Mouse (Mus musculus) erythroblast, embryonic 14.5 days (primary cell): ENCODE data around the gene Sec23a. TPM values are rescaled to one million over a fixed set of nuclear protein-coding genes. Genes with fewer than 3 reads are reported as not detected.
A peak's percentile ranks its signal among the peaks of the same experiment; 100 is the strongest.

ENCODE experiments used
- H3K27me3 ChIP-seq: 2 replicates; pipeline ENCODE4 v1.6.1; 2012; ENCODE audit warnings: inconsistent platforms; ENCODE audit not compliant: control insufficient read depth
- H3K36me3 ChIP-seq: 2 replicates; pipeline ENCODE4 v1.6.1; 2012; ENCODE audit warnings: mild to moderate bottlenecking, inconsistent platforms; ENCODE audit not compliant: control insufficient read depth
- H3K4me1 ChIP-seq: 2 replicates; pipeline ENCODE4 v1.6.1; 2012; ENCODE audit warnings: inconsistent platforms; ENCODE audit not compliant: control insufficient read depth
- H3K4me3 ChIP-seq: replicated peaks from 2 replicates; pipeline ENCODE3; 2012; ENCODE audit warnings: moderate library complexity, mild to moderate bottlenecking, inconsistent platforms
- H3K9me3 ChIP-seq: 2 replicates; pipeline ENCODE4 v1.6.1; 2012; ENCODE audit warnings: low read length, inconsistent platforms, mixed read lengths; ENCODE audit not compliant: control insufficient read depth
- GATA1 ChIP-seq: IDR thresholded peaks from 2 replicates; pipeline ENCODE4 v1.6.1; 2012; ENCODE audit warnings: low read length, inconsistent platforms, mixed read lengths
- TAL1 ChIP-seq: IDR thresholded peaks from 3 replicates; pipeline ENCODE4 v1.6.1; 2012; ENCODE audit warnings: low read length, inconsistent platforms, mixed read lengths
- polyA plus RNA-seq: library from polyadenylated mRNA; stranded (reverse); fragments of >175 nt; gene quantifications from 2 replicates; pipeline ENCODE4 v1.2.3, GENCODE M21; 2012

Gene Sec23a
- polyA plus RNA-seq, 1 experiment: 0.60 TPM

DNA sequence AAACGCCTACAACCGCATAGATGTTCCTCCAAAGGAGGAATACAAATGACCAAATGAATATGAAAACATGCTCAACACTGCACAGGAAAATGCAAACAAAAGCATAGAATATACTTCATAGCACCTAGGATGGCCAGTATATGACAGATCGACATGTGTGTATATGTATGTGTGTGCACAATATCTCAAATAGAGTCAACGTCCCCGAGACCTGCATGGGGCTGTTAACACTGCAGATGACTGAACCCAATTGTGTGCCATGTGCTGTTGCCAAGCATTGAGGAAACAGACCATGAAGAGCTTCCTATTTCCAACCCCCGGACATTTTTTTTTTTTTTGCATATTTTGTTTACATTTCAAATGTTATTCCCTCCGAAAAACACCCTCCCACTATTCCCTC is 29.0 kb upstream of the Sec23a start:
- Histone ChIP-seq H3K27me3 (no peaks in the 10 kb centered on the region), H3K36me3 (peaks cover 41% of the 10 kb centered on the region), H3K4me3 (no peak overlapping the region), H3K9me3 (no peaks in the 10 kb centered on the region), H3K4me1 (peaks cover 23% of the 10 kb centered on the region)
- TF ChIP-seq GATA1: no peak
- TF ChIP-seq TAL1: no peak

DNA sequence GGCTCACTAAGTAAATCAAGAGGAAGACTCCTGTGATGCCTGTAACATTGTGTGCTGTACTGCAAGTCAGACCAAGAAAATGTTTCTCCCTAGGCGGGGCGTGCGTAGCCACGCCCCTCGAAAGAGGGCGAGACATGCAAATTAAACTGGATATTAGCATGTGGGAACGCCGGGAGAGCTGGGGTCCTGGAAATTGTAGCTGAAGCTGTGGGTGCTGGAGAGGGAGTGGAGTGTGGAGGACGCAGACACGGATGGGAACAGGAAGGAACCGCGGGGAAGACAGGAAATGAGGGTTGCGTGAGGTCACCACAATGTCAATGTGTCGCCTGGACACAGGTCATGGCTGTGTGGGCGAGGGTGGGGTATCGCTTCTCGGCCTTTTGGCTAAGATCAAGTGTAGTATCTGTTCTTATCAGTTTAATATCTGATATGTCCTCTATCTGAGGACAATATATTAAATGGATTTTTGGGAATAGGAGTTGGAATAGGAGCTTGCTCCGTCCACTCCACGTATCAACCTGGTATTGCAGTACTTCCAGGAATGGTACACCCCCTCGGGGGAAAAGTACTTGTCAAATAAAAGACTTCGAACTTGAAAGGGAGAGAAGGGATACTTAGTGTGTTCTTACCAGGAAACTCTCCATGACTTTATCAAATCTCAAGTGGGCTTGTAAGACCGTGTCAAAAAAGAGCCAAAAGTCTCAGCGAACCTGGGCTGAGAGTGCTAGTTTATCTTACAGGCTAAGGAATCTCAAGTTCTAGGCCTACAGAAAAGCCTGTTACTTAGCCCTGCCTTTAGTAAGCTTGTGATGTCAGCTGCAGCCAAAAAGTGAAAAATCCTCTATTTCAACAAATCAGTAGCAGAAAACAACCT is 28.4 kb upstream of the Sec23a start:
- H3K4me3 ChIP-seq: peak overlapping the region; percentile 46
- H3K9me3 ChIP-seq: no peaks in the 10 kb centered on the region
- no peaks in the 10 kb centered on the region for H3K27me3 ChIP-seq
- peaks cover 23% of the 10 kb centered on the region for H3K4me1 ChIP-seq
- peaks cover 35% of the 10 kb centered on the region for H3K36me3 ChIP-seq
- no peak for TF ChIP-seq GATA1
- no peak for TF ChIP-seq TAL1

DNA sequence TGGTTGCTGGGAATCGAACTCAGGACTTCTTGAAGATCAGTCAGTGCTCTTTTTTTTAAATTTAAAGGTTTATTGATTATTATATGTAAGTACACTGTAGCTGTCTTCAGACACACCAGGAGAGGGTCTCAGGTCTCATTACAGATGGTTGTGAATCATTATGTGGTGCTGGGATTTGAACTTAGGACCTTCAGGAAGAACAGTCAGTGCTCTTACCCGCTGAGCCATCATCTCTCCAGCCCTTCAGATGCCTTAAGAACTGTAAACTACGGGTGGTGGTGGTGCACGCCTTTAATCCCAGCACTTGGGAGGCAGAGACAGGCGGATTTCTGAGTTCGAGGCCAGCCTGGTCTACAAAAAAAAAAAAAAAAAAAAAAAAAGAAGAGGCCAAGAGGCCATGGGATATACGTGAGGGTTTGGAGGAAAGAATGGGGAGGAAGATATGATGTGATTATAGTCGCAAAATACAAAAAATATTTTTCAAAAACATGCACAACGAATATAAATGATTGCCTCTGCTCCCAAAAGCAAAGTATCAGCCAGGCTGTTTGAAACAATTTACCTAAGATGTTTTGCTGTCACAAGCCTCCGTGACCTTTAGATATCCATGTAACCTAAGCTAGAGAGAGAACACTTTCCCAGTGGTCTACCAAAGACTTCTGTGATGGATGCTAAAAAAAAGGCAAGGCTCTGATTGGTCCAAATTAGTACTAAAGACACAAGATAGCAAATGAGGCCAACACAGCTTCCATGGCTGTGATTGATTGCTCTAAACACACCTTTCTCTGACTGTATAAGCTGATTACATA is 27.5 kb upstream of the Sec23a start:
- H3K9me3 ChIP-seq: no peaks in the 10 kb centered on the region
- H3K4me3 ChIP-seq: no peak overlapping the region
- no peak for TF ChIP-seq GATA1
- TF ChIP-seq TAL1: no peak

DNA sequence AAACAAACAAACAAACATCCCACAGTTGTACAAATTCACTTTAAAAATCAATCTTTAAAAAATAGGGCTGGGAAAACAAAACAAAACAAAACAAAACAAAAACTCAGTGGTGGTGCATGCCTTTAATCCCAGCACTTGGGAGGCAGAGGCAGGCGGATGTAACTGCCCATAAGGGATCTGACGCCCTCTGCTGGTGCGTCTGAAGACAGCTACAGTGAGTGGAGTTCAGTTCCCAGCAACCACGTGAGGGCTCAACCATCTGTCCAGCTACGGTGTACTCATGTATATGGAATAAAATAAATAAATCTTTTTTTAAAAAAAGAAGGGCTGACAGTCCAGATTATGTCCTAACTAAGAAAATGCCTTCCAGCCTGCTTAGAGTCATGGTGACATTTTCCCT is 20.3 kb upstream of the Sec23a start:
- peaks cover 21% of the 10 kb centered on the region for H3K36me3 ChIP-seq
- H3K9me3 ChIP-seq: no peaks in the 10 kb centered on the region
- TF ChIP-seq GATA1 (no peak), TAL1 (no peak)
- no peaks in the 10 kb centered on the region; the same call in 1 of the 2 replicates for H3K4me1 ChIP-seq
- H3K27me3 ChIP-seq: no peaks in the 10 kb centered on the region
- no peak overlapping the region for H3K4me3 ChIP-seq

More for the DNA sequence above, 27.5 kb upstream of the Sec23a start:
- H3K4me1 ChIP-seq: peaks cover 23% of the 10 kb centered on the region
- H3K36me3 ChIP-seq: peaks cover 27% of the 10 kb centered on the region
- H3K27me3 ChIP-seq: no peaks in the 10 kb centered on the region

DNA sequence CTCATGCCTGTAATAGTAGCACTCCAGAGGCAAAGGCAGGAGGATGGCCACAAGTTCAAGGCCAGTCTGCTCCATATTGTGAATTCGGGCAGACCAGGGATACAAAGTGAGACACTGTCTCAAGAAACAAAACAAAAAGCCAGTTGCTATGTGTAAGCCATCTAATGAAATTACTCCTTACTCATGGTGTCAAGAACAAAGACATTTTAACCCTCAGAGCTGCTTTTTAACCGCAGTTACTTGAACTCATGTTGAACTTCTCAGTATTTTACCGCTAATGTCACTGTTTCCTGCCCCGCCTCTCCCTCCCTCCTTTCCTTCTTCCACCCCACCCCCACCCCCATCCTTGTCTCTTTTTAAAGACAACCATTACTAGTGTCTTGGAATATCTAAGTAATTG is 9.5 kb upstream of the Sec23a start:
- H3K4me1 ChIP-seq: peaks cover under 1% of the 10 kb centered on the region; the same call in 1 of the 2 replicates
- peaks cover 90% of the 10 kb centered on the region for H3K36me3 ChIP-seq
- no peak overlapping the region for H3K4me3 ChIP-seq
- no peaks in the 10 kb centered on the region for H3K27me3 ChIP-seq
- TF ChIP-seq TAL1 (no peak), GATA1 (no peak)
- no peaks in the 10 kb centered on the region for H3K9me3 ChIP-seq

DNA sequence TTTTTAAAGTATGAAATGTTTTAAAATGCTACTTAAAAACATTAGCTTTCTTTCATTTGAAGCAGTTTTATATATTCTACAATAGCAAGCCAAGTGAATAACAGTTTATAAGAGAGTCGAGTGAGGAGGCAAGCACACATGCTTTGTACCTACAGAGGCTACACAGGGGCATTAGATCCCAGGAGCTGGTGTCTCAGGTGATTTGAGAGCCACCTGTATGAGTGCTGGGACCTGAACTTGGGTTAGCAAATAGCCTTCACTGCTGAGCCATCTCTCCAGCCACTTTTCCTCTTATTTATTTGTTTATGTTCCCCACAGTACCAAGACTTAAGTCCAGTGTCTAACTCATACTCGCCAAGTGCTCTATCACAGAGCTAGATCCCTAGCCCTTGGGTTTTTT is 8.1 kb upstream of the Sec23a start:
- Histone ChIP-seq H3K27me3 (no peaks in the 10 kb centered on the region), H3K4me1 (peaks cover 10% of the 10 kb centered on the region), H3K4me3 (no peak overlapping the region), H3K36me3 (peaks cover 90% of the 10 kb centered on the region), H3K9me3 (no peaks in the 10 kb centered on the region)
- TF ChIP-seq TAL1 (no peak), GATA1 (no peak)

DNA sequence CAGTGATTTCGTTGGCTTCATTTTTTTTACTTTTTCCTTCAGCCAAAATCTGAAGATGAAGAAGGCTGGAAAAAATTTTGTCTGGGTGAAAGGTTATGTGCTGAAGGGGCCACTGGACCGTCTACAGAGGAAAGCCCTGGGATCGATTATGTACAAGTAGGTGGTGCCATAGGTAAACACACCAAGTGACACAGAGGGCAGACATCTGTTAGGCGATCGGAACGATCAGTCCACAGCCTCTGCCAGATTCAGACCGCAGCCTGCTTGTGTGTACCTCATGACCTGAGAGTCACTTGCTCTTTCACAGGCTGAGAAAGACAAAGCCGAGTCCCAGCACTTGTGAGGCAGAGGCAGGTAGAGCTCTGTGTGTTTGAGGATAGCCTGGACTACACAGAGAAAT is 6.2 kb upstream of the Sec23a start:
- Histone ChIP-seq H3K9me3 (no peaks in the 10 kb centered on the region), H3K36me3 (peaks cover 79% of the 10 kb centered on the region), H3K4me3 (no peak overlapping the region), H3K4me1 (peaks cover 20% of the 10 kb centered on the region), H3K27me3 (no peaks in the 10 kb centered on the region)
- TF ChIP-seq TAL1: no peak
- TF ChIP-seq GATA1: no peak

DNA sequence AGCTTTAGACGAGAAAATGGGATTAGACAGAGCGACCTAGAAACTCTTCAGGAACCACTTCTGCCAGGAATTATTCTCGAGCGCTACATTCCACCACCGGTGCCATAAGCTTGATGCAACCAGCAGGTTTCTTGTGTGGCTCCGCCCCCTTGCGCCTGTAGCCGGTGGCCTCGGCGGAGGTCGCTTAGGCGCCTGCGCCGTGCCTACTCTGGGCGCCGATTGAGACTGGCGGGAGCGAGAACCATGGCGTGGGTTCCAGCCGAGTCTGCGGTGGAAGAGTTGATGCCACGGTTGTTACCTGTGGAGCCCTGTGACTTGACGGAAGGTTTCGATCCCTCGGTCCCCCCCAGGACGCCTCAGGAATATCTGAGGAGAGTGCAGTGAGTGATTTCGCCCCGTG is 1.4 kb upstream of the Sec23a start, which contains the start of gene Gemin2:
Gene Gemin2 (plus strand): TSS at position 160 of the 400 bp plus-strand sequence.
- peak within 1 kb of the TSS; percentile 88 for H3K4me3 ChIP-seq
- no peaks in the 10 kb centered on the region for H3K27me3 ChIP-seq
- peaks cover 46% of the 10 kb centered on the region for H3K4me1 ChIP-seq
- H3K9me3 ChIP-seq: no peaks in the 10 kb centered on the region
- peaks cover 43% of the 10 kb centered on the region for H3K36me3 ChIP-seq
- TF ChIP-seq GATA1 (no peak), TAL1 (no peak)

DNA sequence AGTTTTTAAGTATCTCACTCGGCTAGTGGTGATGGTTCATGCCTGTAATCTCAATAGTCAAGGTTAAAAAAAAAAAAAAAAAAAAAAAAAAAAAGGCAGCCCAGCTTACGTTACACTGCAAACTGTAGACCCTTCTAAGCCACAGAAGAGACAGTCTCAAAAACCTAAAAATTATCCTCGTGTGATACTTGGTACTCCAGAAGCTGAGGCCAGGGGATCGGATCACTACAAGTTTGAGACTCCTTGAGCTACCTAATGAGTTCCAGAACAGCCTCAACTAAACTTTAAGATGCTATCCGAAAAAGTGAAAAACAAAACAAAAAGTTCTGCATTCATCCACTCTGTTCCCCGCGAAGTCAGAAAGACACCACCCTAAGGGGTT is 884 bp upstream of the Sec23a start:
- Histone ChIP-seq H3K4me1 (peaks cover 46% of the 10 kb centered on the region), H3K27me3 (no peaks in the 10 kb centered on the region), H3K36me3 (peaks cover 38% of the 10 kb centered on the region), H3K9me3 (no peaks in the 10 kb centered on the region), H3K4me3 (peak overlapping the region; percentile 88)
- no peak for TF ChIP-seq TAL1
- no peak for TF ChIP-seq GATA1
